Comparison of ENCODE assay signal across 8 mouse cellular contexts in the genomic region with DNA sequence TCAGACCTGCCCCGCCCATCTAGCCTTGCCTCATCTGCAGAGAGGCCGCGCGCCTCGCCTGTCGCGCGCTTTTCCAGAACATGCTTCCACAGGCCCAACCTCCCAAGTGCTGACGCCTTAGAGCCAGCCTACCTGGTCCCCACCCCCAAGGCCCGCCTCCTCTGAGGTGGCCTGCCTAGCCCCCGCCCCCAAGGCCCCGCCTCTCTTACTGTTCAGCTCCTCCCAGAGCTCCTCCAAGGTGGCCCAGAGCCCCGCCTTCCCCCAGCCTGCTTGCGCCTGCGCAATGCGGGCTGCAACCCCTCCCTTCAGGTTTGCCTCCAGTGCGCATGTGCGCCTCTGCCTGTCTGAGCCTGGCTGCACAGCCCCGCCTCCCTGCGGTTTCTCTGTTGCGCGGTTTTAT. TPM values are rescaled to one million over a fixed set of nuclear protein-coding genes. Genes with fewer than 3 reads are reported as not detected.
DNase-seq lines count a peak whose midpoint lies in the region; ATAC-seq and TF ChIP-seq lines count a peak whose summit lies in the region.

No protein-coding gene starts in this region.

- TF ChIP-seq CTCF in thymus, adult 2 months (IDR thresholded peaks at IDR 0.05; ENCODE audit: borderline replicate concordance, control insufficient read depth, extremely low read depth, insufficient read depth, low read length, poor library complexity): no peak

- peak; percentile 95 for ATAC-seq in hindbrain, embryonic 16.5 days

- no peaks in the 10 kb centered on the region for H3K36me3 ChIP-seq in hindbrain, embryonic 16.5 days (ENCODE audit: control insufficient read depth, insufficient read depth, low read length)
- no peaks in the 10 kb centered on the region for H3K36me3 ChIP-seq in thymus, adult 2 months (ENCODE audit: control insufficient read depth, insufficient read depth, low read length)

- TF ChIP-seq POLR2A in thymus, adult 2 months (IDR thresholded peaks at IDR 0.05; ENCODE audit: control insufficient read depth, extremely low read depth, insufficient read depth, low read length, poor library complexity): no peak

- WGBS in hindbrain, embryonic 16.5 days: 57% methylated on average over 22 of the region's 22 CpGs
- WGBS in thymus, adult 2 months: 46% methylated on average over 22 of the region's 22 CpGs

- no peaks in the 10 kb centered on the region for H3K27me3 ChIP-seq in hindbrain, embryonic 16.5 days (replicated peaks; ENCODE audit: control insufficient read depth, insufficient read depth, low read length)
- no peaks in the 10 kb centered on the region for H3K27me3 ChIP-seq in thymus, adult 2 months (ENCODE audit: control insufficient read depth, insufficient read depth, low read length)

- H3K9me3 ChIP-seq in hindbrain, embryonic 16.5 days (ENCODE audit: control insufficient read depth, low read length): peaks cover 10% of the 10 kb centered on the region

- H3K4me3 ChIP-seq in hindbrain, embryonic 16.5 days (ENCODE audit: low read length): peak overlapping the region; percentile 43
- no peak overlapping the region for H3K4me3 ChIP-seq in thymus, adult 2 months (ENCODE audit: control insufficient read depth, insufficient read depth, low read length)

- DNase-seq in adrenal gland, adult (ENCODE audit: inconsistent age in 2 of 2, low spot score in 1 of 2): peak; percentile 97
- peak; percentile 93 for DNase-seq in embryo, embryonic 10.5 days (ENCODE audit: low spot score)
- peak; percentile 83 to 91 for DNase-seq in gastrocnemius, adult 8-10 months (ENCODE audit: low spot score in 2 of 2)
- peak; percentile 93 to 94 for DNase-seq in layer of hippocampus, postnatal 36 days
- peak; percentile 97 for DNase-seq in lung, postnatal 10 days
- DNase-seq in ovary, postnatal 10 days (ENCODE audit: low spot score): peak; percentile 72
- DNase-seq in thymus, adult 2 months: peak; percentile 79

- H3K9ac ChIP-seq in hindbrain, embryonic 16.5 days (ENCODE audit: low read depth, low read length): no peak overlapping the region

- peak overlapping the region; percentile 63 for H3K4me2 ChIP-seq in hindbrain, embryonic 16.5 days (ENCODE audit: low read length)

- H3K4me1 ChIP-seq in hindbrain, embryonic 16.5 days (ENCODE audit: control insufficient read depth, insufficient read depth, low read depth, low read length): no peaks in the 10 kb centered on the region
- peaks cover 8% of the 10 kb centered on the region; the same call in 1 of the 2 replicates for H3K4me1 ChIP-seq in thymus, adult 2 months (replicated peaks; ENCODE audit: control insufficient read depth, insufficient read depth, low read length)

- H3K27ac ChIP-seq in hindbrain, embryonic 16.5 days (ENCODE audit: low read depth, low read length): no peak overlapping the region
- H3K27ac ChIP-seq in thymus, adult 2 months (ENCODE audit: control insufficient read depth, insufficient read depth, low read length): no peak overlapping the region

RNA-seq across cellular contexts. Expression of gene Peg10, which starts 2.0 kb away (rescaled TPM):
- 1 to 10 TPM in 2 of 4 experiments, under 1 TPM in 2; 0.94 to 1.2 (median 1.0) TPM for total RNA-seq in gastrocnemius, adult 8-10 months (2022)
- polyA plus RNA-seq in hindbrain, embryonic 16.5 days (2015; fragmentation: Nextera tagmentation; extraction: Ambion mirVana): 4.6 and 7.0 TPM in 2 replicates
- 1 to 10 TPM; 7.4 to 9.4 TPM for total RNA-seq in layer of hippocampus, postnatal 36 days (2021)
- 0.32 TPM in 2 replicates for polyA plus RNA-seq in thymus, adult 2 months (2012; rRNA removed)

RNA-seq across cellular contexts. Expression of gene Sgce, which starts 2.1 kb away (rescaled TPM):
- total RNA-seq in gastrocnemius, adult 8-10 months (2022): 1 to 10 TPM; 5.1 to 8.5 (median 6.9) TPM
- 58.3 and 59.7 TPM in 2 replicates for polyA plus RNA-seq in hindbrain, embryonic 16.5 days (2015; fragmentation: Nextera tagmentation; extraction: Ambion mirVana)
- total RNA-seq in layer of hippocampus, postnatal 36 days (2021): 10 to 100 TPM; 36.4 to 37.5 TPM
- polyA plus RNA-seq in thymus, adult 2 months (2012; rRNA removed): 1.6 and 2.7 TPM in 2 replicates
